Mouse (Mus musculus): ENCODE measurements around the gene Vmn2r121.

Gene Vmn2r121

GRCm38 (mm10) chrX:124135852-124136251 lies at the start of gene Vmn2r121:
Gene Vmn2r121 (minus strand): TSS chrX:124135952.
- no peak for DNase-seq (ENCODE audit: low read depth, low spot score)
